Mouse (Mus musculus) thymus, postnatal 14 days (tissue): Measurements from ENCODE around the gene Sec16a.

Source experiments
- DNase-seq: peaks from one replicate; pipeline ENCODE4 v3.0.0; 2021

Sec16a gene

GRCm38 (mm10) chr2:26472312-26473090 lies 27.5 kb upstream of the Sec16a start:
- no peak for DNase-seq

DNA sequence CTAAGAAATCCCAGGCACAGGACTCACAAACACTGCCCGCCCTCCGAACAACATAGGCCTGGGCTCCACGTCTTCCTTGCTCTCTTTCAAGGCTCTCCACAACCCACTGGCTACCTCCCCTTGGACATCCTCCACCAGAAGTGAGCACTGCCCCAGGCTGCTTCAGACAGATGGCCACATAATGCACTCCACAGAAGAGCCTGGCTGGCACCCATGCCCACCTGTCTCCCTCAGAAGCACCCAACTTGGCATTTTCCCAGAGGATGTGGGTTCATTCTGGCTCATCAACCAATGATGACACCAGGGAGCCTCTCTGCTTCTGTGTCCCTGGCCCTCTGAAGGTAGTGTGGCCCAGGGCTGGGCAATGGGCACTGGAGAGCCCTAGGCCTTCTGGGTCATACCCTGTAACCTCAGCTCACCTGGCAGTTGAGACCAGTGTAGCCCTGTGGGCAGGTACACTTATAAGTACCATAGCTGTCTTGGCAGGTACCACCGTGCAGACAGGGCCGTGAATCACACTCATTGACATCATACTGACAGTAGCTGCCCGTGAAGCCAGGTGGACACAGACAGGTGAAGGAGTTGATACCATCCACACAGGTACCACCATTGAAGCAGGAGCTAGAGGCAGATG lies 26.8 kb upstream of the Sec16a start:
- no peak for DNase-seq

GRCm38 (mm10) chr2:26470967-26471366 lies 26.0 kb upstream of the Sec16a start:
- DNase-seq: no peak

- peak; percentile 84 for DNase-seq
Observed at GRCm38 (mm10) chr2:26468376-26468775, 23.4 kb upstream of the Sec16a start.

GRCm38 (mm10) chr2:26463412-26463811 lies 18.4 kb upstream of the Sec16a start:
- no peak for DNase-seq

DNA sequence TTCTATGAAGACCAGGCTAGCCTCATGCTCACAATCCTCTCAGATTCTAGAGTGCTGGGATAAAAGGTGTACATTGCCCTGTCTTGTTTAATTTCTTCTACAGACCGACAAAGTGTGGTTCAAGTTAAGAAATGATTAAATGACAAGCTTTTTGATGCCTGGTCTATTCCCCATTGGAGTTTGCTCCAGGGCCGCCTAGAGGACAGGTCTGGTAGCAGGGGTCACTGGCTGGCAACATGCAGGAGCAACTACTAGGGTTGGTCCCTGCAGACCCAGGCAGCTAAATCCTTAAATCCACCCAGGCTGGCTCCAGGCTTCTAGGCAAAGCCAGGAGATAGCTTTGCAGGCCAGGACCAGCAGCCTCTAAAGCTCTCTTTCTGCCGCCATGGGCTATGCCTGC lies 18.0 kb upstream of the Sec16a start:
- no peak for DNase-seq

DNA sequence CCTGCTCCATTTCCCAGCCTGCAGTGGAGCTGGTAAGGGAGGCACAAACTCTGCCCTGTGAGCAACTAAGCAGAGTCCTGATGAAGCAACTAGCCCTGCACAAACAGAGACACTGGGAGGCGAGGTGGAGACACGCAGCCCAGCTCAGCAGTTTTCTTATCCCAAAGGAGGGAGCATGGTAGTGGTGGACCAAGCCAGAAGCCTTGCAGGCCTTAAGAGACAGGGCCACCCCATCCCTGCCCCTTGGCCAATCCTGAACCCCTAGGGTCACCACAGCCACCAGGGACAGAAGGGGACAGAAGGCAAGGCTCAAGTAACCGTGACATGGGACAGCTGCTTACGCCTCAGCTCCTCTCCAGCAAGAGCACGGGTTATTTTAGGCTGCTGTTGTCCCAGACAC lies 16.7 kb upstream of the Sec16a start:
- DNase-seq: no peak

- DNase-seq: peak; percentile 80
Observed at GRCm38 (mm10) chr2:26460837-26461236, 15.8 kb upstream of the Sec16a start.

- no peak for DNase-seq
Observed at GRCm38 (mm10) chr2:26460097-26460646, 15.2 kb upstream of the Sec16a start.

- no peak for DNase-seq
Observed at GRCm38 (mm10) chr2:26459478-26459877, 14.5 kb upstream of the Sec16a start.

- DNase-seq: peak; percentile 69
Observed at GRCm38 (mm10) chr2:26458402-26459124, 13.5 kb upstream of the Sec16a start.

- DNase-seq: peak; percentile 85
Observed at GRCm38 (mm10) chr2:26449121-26450060, 4.4 kb upstream of the Sec16a start.

GRCm38 (mm10) chr2:26447451-26447850 lies 2.4 kb upstream of the Sec16a start:
- no peak for DNase-seq

DNA sequence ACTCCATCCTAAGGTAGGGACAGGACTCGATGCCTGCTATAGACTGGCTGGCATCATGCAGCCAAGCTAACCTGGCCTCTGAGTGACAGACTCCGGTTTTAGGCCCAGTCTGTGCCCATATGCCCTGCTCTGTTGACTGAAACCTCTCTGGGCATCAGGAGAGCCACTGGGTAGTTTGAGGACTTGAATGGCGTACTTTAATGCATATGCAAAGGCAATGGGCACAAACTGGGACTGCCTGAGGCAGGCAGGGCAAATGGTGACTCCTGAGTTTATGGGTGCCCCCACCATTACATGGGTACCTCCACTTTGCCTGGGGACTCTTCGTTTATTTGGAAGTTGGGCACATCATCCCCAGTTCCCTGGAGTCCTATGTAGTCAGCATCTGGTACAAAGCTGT lies 1.7 kb upstream of the Sec16a start:
- DNase-seq: no peak

GRCm38 (mm10) chr2:26445666-26446445 lies 840 bp upstream of the Sec16a start:
- DNase-seq: peak; percentile 92

GRCm38 (mm10) chr2:26444368-26444767 lies 648 bp downstream of the Sec16a start:
- DNase-seq: no peak

- DNase-seq: no peak
Observed at GRCm38 (mm10) chr2:26443876-26444275, 1.1 kb downstream of the Sec16a start.

GRCm38 (mm10) chr2:26442843-26443242 lies 2.2 kb downstream of the Sec16a start:
- no peak for DNase-seq

DNA sequence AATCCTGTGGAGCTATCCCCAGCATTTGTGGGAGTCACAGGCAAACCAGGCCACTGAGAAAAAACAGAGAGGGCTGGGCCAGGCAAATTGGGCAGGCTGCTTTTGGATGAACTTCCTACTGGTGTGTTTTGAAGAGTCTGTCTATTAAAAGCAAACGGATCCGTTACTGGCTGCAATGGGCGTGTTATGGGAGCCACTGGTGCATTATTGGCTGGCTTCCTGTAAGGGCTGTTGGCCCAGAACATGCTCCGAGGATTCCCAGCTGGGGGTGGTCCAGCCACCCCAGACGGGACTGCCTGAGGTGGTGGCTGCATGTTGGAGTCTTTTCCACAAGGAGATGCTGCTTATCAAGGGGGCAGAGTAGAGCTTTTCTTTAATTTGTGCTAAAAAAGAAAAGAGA lies 3.3 kb downstream of the Sec16a start:
- no peak for DNase-seq

DNA sequence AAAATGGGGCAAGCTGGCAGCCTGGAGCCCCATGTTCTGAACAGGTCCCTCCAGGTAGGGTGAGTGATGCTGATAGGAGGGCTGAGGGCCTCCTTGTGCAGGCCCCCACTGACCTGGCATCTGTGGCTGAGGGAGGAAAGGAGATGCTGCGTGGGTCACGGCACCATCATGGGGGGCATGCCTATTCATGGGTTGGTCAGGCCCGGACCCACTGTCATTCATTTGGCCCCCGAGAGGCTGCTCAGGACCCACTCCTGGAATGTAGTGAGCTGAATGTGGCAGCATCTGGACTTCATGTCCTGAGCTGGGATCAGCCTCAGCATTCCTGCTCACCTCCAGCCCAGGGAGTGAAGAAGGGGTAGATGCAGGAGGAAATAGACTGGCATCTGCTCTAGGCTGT lies 3.8 kb downstream of the Sec16a start:
- no peak for DNase-seq

GRCm38 (mm10) chr2:26439671-26440070 lies 5.3 kb downstream of the Sec16a start:
- DNase-seq: no peak

DNA sequence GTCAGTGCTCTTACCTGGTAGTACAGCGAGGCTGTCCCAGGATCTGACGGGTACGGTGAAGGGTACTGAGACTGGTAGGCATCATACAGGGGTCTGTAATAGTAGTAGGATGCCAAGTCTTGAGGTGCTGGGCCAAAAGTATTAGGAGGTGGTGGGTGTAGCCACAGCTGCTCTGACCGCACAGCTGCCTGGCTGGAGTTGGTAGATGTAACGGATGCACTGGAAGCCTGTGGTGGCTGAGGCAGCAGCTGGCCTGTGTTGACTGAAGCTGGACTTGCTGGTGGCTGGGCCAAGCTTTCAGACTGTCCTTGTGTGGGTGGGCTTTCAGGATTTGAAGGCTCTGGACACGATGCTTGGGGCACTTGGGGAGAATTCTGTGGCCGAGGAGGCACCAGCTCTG lies 6.6 kb downstream of the Sec16a start:
- DNase-seq: no peak
